Mouse (Mus musculus): ENCODE results near the gene Stil. TPM values are rescaled to one million over a fixed set of nuclear protein-coding genes. Genes with fewer than 3 reads are reported as not detected.
"Not testable (repeated sequence)": the region's sequence is repeated elsewhere in the genome, so short reads cannot be mapped to it uniquely, and the experiment has no call there.

Gene Stil
- 8.9 and 9.5 TPM in 2 replicates for polyA plus RNA-seq (2015; fragmentation: Nextera tagmentation; extraction: Ambion mirVana)

DNA sequence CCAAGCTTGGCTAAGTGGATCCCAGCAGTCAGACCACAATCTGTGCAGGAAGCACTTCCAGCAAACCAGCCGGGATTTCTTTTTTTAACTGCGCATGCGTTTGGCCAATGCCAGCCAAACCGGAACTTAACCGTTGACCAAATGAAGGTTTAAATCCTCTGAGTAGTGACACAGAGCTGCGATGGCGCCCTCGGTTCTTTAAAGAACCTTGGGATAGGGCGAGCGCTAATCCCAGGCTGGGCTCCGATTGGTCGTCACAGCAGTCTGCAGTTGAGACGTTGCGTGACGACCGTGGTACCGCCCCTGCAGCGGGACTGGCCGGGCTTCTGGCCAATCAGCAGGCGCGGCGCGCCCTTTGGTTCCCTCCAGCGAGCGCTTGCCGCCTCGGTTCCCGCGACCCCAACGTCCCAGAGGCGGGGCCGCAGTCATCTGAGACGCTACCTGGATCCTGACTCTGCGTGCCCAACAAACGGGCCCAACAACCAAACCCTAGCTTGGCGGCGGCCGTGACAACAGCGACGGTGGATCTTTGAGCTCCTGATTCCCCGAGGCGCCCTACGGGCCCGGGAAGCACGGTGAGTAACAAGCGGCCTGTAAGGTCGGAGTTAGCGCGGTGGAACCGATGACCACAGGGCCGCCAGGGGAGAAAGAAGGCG lies at the start of gene Stil:
TSS of gene Stil (plus strand) at position 387 of the 656 bp plus-strand sequence.
- peaks cover 33% of the 10 kb centered on the region for H3K4me1 ChIP-seq (replicated peaks)
- peak; percentile 99 for ATAC-seq (ENCODE audit: insufficient read depth)
- H3K27me3 ChIP-seq: no peaks in the 10 kb centered on the region
- peak within 1 kb of the TSS; percentile 91 for H3K27ac ChIP-seq (replicated peaks)
- peak within 1 kb of the TSS; percentile 89 for H3K9ac ChIP-seq
- H3K4me2 ChIP-seq: peak within 1 kb of the TSS; percentile 91
- WGBS (ENCODE audit: insufficient replicate concordance): under 1% methylated on average over 52 of the region's 52 CpGs
- no peaks in the 10 kb centered on the region for H3K9me3 ChIP-seq (replicated peaks)
- H3K36me3 ChIP-seq (replicated peaks): peaks cover 18% of the 10 kb centered on the region
- H3K4me3 ChIP-seq (replicated peaks): peak within 1 kb of the TSS; percentile 75

- H3K4me2 ChIP-seq: no peak overlapping the region
- H3K4me3 ChIP-seq (replicated peaks): no peak overlapping the region
- WGBS (ENCODE audit: insufficient replicate concordance): 69% methylated on average over 3 of the region's 3 CpGs
- H3K9me3 ChIP-seq (replicated peaks): no peaks in the 10 kb centered on the region
- H3K9ac ChIP-seq: no peak overlapping the region
- H3K27ac ChIP-seq (replicated peaks): no peak overlapping the region
- H3K27me3 ChIP-seq: peaks cover 11% of the 10 kb centered on the region; the same call in 1 of the 2 replicates
- H3K4me1 ChIP-seq (replicated peaks): no peaks in the 10 kb centered on the region
- ATAC-seq (ENCODE audit: insufficient read depth): no peak
- no peaks in the 10 kb centered on the region for H3K36me3 ChIP-seq (replicated peaks)
Observed at GRCm38 (mm10) chr4:114953172-114953571, 46.8 kb upstream of the Stil start.

GRCm38 (mm10) chr4:114957403-114957802 lies 42.6 kb upstream of the Stil start:
- ATAC-seq (ENCODE audit: insufficient read depth): no peak
- no peak overlapping the region for H3K4me2 ChIP-seq
- peaks cover 18% of the 10 kb centered on the region for H3K36me3 ChIP-seq (replicated peaks)
- no peak overlapping the region for H3K27ac ChIP-seq (replicated peaks)
- H3K4me1 ChIP-seq (replicated peaks): no peaks in the 10 kb centered on the region
- H3K4me3 ChIP-seq (replicated peaks): no peak overlapping the region
- no peak overlapping the region for H3K9ac ChIP-seq
- H3K27me3 ChIP-seq: no peaks in the 10 kb centered on the region
- H3K9me3 ChIP-seq (replicated peaks): no peaks in the 10 kb centered on the region

DNA sequence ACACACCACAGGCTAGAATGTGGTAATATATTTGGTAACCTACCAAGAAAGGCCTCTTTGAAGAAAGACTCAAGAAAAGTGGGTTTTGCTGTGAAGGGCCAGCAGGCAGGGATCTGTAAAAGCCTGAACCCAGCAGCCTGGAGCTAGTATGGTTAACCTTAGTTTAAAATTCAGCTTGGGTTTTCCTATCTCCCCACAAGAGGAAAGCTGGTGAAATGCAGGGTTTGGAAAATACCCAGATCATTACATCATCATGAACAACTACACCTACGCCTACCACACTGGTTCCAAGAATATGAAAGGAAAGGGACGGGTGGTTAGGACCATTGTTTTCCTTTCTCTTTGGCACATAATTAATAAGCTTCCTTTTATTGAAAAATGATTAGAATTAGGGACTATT lies 41.7 kb upstream of the Stil start:
- Histone ChIP-seq H3K4me2 (no peak overlapping the region), H3K9ac (no peak overlapping the region), H3K4me3 (replicated peaks) (no peak overlapping the region), H3K27me3 (no peaks in the 10 kb centered on the region), H3K4me1 (replicated peaks) (no peaks in the 10 kb centered on the region), H3K9me3 (replicated peaks) (no peaks in the 10 kb centered on the region), H3K36me3 (replicated peaks) (peaks cover 26% of the 10 kb centered on the region), H3K27ac (replicated peaks) (no peak overlapping the region)
- no peak for ATAC-seq (ENCODE audit: insufficient read depth)
- WGBS (ENCODE audit: insufficient replicate concordance): 69% methylated on average over 2 of the region's 2 CpGs

DNA sequence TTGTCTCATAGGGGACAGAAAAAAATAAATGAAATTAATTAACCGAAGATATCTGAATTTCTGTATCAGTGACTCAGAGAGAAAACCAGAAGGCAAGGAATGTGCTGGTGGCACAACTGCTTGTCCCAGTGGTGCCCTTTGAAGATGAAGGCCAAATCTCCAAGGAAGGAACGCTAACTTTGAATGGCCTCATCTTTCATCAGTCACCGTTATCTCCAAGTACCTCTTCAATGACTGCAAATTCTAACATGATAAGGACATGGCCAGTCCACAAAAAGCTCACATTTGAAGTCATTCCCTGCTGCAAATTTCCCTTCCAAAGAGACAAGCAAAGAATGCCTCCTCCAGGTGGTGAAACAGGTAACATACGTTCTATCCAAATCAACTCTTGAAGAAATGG lies 41.2 kb upstream of the Stil start:
- no peak overlapping the region for H3K4me2 ChIP-seq

DNA sequence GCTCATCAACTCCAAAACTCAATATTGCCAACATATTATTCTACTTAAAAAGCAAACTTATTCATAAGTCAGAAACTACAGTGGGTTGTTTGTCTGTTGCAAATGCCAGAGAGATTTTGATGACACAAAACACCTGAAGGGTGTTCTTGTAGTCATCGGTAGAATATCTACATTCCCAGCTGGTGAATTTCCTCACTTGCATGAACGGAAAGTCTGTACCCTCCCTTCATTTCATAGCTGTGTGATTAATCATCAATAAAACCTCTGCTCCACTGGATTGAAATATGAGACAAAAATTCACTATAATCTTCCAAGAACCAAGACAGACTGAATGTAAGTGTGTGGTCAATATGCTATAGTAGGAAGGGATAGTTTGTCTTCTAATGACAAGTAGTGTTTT lies 40.4 kb upstream of the Stil start:
- Histone ChIP-seq H3K27ac (replicated peaks) (no peak overlapping the region), H3K4me2 (no peak overlapping the region), H3K27me3 (no peaks in the 10 kb centered on the region), H3K4me1 (replicated peaks) (no peaks in the 10 kb centered on the region), H3K4me3 (replicated peaks) (no peak overlapping the region), H3K9me3 (replicated peaks) (no peaks in the 10 kb centered on the region), H3K36me3 (replicated peaks) (peaks cover 32% of the 10 kb centered on the region), H3K9ac (no peak overlapping the region)
- no peak for ATAC-seq (ENCODE audit: insufficient read depth)
- 84% methylated on average over 2 of the region's 2 CpGs for WGBS (ENCODE audit: insufficient replicate concordance)

More for the DNA sequence above, 41.2 kb upstream of the Stil start:
- Histone ChIP-seq H3K9me3 (replicated peaks) (no peaks in the 10 kb centered on the region), H3K27ac (replicated peaks) (no peak overlapping the region), H3K27me3 (no peaks in the 10 kb centered on the region), H3K9ac (no peak overlapping the region), H3K36me3 (replicated peaks) (peaks cover 26% of the 10 kb centered on the region), H3K4me1 (replicated peaks) (no peaks in the 10 kb centered on the region), H3K4me3 (replicated peaks) (no peak overlapping the region)
- no peak for ATAC-seq (ENCODE audit: insufficient read depth)
- 81% methylated on average over 4 of the region's 4 CpGs for WGBS (ENCODE audit: insufficient replicate concordance)

DNA sequence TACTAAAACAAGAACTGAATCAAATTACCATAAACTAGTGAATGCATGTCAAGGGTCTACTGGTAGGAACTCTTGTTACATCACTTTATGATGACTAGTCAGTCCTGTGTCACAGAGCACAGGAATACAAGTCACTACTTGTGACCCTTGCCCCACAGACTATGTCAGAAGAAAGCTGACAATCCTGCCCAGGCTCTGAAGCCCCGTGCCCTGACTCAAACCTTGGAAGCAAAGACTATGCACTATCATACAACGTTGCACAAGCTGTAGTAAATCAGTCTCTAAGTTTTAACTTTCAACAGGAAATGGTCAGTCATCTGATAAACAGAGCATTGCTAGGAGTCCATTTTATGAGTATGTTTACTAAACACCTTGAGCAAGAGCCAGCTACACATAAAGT lies 39.1 kb upstream of the Stil start:
- H3K4me2 ChIP-seq; H3K4me3 ChIP-seq (replicated peaks); H3K27ac ChIP-seq (replicated peaks); H3K9ac ChIP-seq; H3K4me1 ChIP-seq (replicated peaks); ATAC-seq (ENCODE audit: insufficient read depth); H3K27me3 ChIP-seq; H3K9me3 ChIP-seq (replicated peaks): not testable (repeated sequence)
- H3K36me3 ChIP-seq (replicated peaks): peaks cover 45% of the 10 kb centered on the region
- WGBS (ENCODE audit: insufficient replicate concordance): 53% methylated on average over 2 of the region's 2 CpGs

- H3K4me2 ChIP-seq: no peak overlapping the region
- no peak overlapping the region for H3K4me3 ChIP-seq (replicated peaks)
- no peaks in the 10 kb centered on the region for H3K9me3 ChIP-seq (replicated peaks)
- WGBS (ENCODE audit: insufficient replicate concordance): 76% methylated on average over 5 of the region's 5 CpGs
- no peak overlapping the region for H3K27ac ChIP-seq (replicated peaks)
- no peaks in the 10 kb centered on the region for H3K4me1 ChIP-seq (replicated peaks)
- no peak overlapping the region for H3K9ac ChIP-seq
- H3K36me3 ChIP-seq (replicated peaks): peaks cover 29% of the 10 kb centered on the region
- no peaks in the 10 kb centered on the region for H3K27me3 ChIP-seq
- ATAC-seq (ENCODE audit: insufficient read depth): no peak
Observed at GRCm38 (mm10) chr4:114970736-114971135, 29.2 kb upstream of the Stil start.

GRCm38 (mm10) chr4:114973229-114973740 lies 26.7 kb upstream of the Stil start:
- no peak overlapping the region for H3K27ac ChIP-seq (replicated peaks)
- H3K4me3 ChIP-seq (replicated peaks): no peak overlapping the region
- 83% methylated on average over 1 of the region's 1 CpGs for WGBS (ENCODE audit: insufficient replicate concordance)
- ATAC-seq (ENCODE audit: insufficient read depth): no peak
- no peaks in the 10 kb centered on the region for H3K27me3 ChIP-seq
- H3K9ac ChIP-seq: no peak overlapping the region
- peaks cover 9% of the 10 kb centered on the region for H3K36me3 ChIP-seq (replicated peaks)
- H3K4me2 ChIP-seq: no peak overlapping the region
- no peaks in the 10 kb centered on the region for H3K4me1 ChIP-seq (replicated peaks)
- H3K9me3 ChIP-seq (replicated peaks): no peaks in the 10 kb centered on the region

DNA sequence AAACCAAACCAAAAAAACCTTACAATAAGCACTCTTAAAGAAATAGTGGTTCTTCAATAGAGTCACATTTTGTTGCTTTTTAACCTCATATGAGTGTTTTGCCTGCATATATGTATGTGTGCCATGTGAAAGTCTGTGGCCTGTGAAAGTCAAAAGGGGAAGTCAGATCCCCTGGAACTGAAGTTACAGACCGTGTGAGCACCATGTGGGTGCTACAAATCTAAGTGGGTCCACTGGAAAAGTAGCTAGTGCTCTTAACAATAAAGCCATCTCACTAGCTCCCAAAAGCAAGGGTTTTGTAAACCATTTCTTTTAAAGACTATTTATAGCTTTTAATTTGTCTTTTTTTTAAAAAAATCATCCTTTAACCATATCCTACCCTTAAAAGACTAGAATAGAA lies 17.3 kb upstream of the Stil start:
- no peak overlapping the region for H3K4me2 ChIP-seq
- peaks cover 23% of the 10 kb centered on the region for H3K4me1 ChIP-seq (replicated peaks)
- H3K27me3 ChIP-seq: no peaks in the 10 kb centered on the region
- WGBS (ENCODE audit: insufficient replicate concordance): 63% methylated on average over 1 of the region's 1 CpGs
- no peak overlapping the region for H3K9ac ChIP-seq
- no peak for ATAC-seq (ENCODE audit: insufficient read depth)
- H3K27ac ChIP-seq (replicated peaks): no peak overlapping the region
- no peak overlapping the region for H3K4me3 ChIP-seq (replicated peaks)
- no peaks in the 10 kb centered on the region for H3K9me3 ChIP-seq (replicated peaks)
- H3K36me3 ChIP-seq (replicated peaks): no peaks in the 10 kb centered on the region

DNA sequence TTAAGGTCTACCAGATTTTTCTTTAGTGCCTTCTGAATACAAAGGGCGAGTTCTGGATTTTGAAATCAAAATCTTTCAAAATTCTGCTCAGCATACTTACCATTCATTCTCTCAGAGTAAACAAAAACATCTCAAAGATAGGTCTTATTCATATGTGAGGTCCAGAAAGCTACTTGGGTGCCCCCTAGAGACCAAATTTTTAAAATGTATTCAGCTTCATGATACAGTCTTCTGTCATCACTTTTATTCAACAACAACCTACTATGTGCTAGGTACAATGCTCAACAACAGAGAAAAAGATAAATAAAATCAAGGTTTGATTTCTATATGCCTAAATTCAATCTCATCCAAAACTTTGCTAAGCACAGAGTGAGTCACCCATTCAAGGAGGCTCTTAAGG lies 16.9 kb upstream of the Stil start:
- H3K27me3 ChIP-seq: no peaks in the 10 kb centered on the region
- H3K4me1 ChIP-seq (replicated peaks): peaks cover 27% of the 10 kb centered on the region
- 57% methylated on average over 1 of the region's 1 CpGs for WGBS (ENCODE audit: insufficient replicate concordance)
- no peaks in the 10 kb centered on the region for H3K36me3 ChIP-seq (replicated peaks)
- no peak overlapping the region for H3K27ac ChIP-seq (replicated peaks)
- H3K4me3 ChIP-seq (replicated peaks): no peak overlapping the region
- H3K9ac ChIP-seq: no peak overlapping the region
- H3K4me2 ChIP-seq: no peak overlapping the region
- H3K9me3 ChIP-seq (replicated peaks): no peaks in the 10 kb centered on the region
- no peak for ATAC-seq (ENCODE audit: insufficient read depth)

DNA sequence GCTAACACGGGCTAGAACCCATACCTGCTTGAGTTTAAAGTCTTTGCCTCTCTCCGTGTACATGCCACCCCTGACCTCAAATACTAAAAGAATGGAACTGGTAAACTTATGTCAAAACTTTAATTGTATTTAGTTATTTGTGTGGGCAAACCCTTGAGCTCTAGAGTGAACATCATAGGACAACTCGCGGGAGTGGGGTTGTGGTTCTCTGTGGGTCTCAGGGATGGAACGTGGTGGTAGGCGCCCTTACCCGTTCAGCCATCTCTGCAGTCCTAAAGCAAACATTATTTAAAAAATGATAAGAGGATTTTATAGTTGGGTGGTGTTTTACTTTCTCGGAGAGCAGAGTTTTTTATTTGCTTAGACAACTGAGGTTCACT lies 13.8 kb upstream of the Stil start:
- H3K36me3 ChIP-seq (replicated peaks): no peaks in the 10 kb centered on the region
- H3K4me1 ChIP-seq (replicated peaks): peaks cover 30% of the 10 kb centered on the region
- H3K27ac ChIP-seq (replicated peaks): peak overlapping the region; percentile 100
- peak overlapping the region; percentile 84 for H3K4me2 ChIP-seq
- ATAC-seq (ENCODE audit: insufficient read depth): peak; percentile 11
- H3K27me3 ChIP-seq: no peaks in the 10 kb centered on the region
- H3K9ac ChIP-seq: peak overlapping the region; percentile 93
- peak overlapping the region; percentile 98 for H3K4me3 ChIP-seq (replicated peaks)
- no peaks in the 10 kb centered on the region for H3K9me3 ChIP-seq (replicated peaks)
- WGBS (ENCODE audit: insufficient replicate concordance): under 1% methylated on average over 8 of the region's 8 CpGs

Data from liver, embryonic 15.5 days (tissue).